Mouse (Mus musculus): ENCODE measurements around the gene Gm49388.

- TF ChIP-seq FOSL1 (IDR thresholded peaks at IDR 0.05; ENCODE audit: insufficient read depth, low read length, poor library complexity, severe bottlenecking): no peak
- no peak for TF ChIP-seq CEBPB (IDR thresholded peaks at IDR 0.05; ENCODE audit: low read depth)
Measured at GRCm38 (mm10) chr7:127813821-127814220, 28.4 kb downstream of the Gm49388 start.

Data from C2C12 (cell line).